Mouse (Mus musculus): ENCODE data around the gene Pramel3. TPM values are rescaled to one million over a fixed set of nuclear protein-coding genes. Genes with fewer than 3 reads are reported as not detected.

Gene Pramel3
- polyA plus RNA-seq (2015; fragmentation: Nextera tagmentation; extraction: Ambion mirVana): not detected in 2 replicates

GRCm38 (mm10) chrX:135302007-135302406 is at the start of gene Pramel3:
Gene Pramel3, plus strand, starts transcription at chrX:135302307.

Other genes starting within 250 kb of the Pramel3 start
- not detected in 2 replicates for gene Gm15023, start 124.7 kb upstream of the Pramel3 start, polyA plus RNA-seq (2015; fragmentation: Nextera tagmentation; extraction: Ambion mirVana)
- 1.1 and 3.0 TPM in 2 replicates for gene Tceal6, start 91.6 kb upstream of the Pramel3 start, polyA plus RNA-seq (2015; fragmentation: Nextera tagmentation; extraction: Ambion mirVana)
- 0.08 TPM in 1 of 2 replicates, not detected in the other for gene Gm5128, start 71.0 kb downstream of the Pramel3 start, polyA plus RNA-seq (2015; fragmentation: Nextera tagmentation; extraction: Ambion mirVana)
- gene Gm7903, start 131.5 kb downstream of the Pramel3 start, polyA plus RNA-seq (2015; fragmentation: Nextera tagmentation; extraction: Ambion mirVana): not detected in 2 replicates
- gene AV320801, start 192.3 kb downstream of the Pramel3 start, polyA plus RNA-seq (2015; fragmentation: Nextera tagmentation; extraction: Ambion mirVana): 0.06 TPM in 1 of 2 replicates, not detected in the other

Measured in adrenal gland, postnatal 0 days (tissue).